Mouse (Mus musculus): ENCODE data around the gene Tnfrsf11a.

- TF ChIP-seq CTCF (IDR thresholded peaks at IDR 0.05; ENCODE audit: low read depth, low read length) (no peak), POLR2A (IDR thresholded peaks at IDR 0.05; ENCODE audit: borderline replicate concordance, low read depth, low read length) (no peak)
Measured at GRCm38 (mm10) chr1:105752196-105752595, 28.3 kb upstream of the Tnfrsf11a start.

All from bone marrow macrophage, adult 2 months (primary cell).